Mouse (Mus musculus) thymus, adult 2 months (tissue): ENCODE measurements around the gene Arhgef39.

ENCODE experiments used
- CTCF ChIP-seq: fragments of 200-500 bp; IDR thresholded peaks from 2 replicates; pipeline ENCODE4 v1.5.1; 2012; ENCODE audit warnings: mild to moderate bottlenecking, control low read depth, low read length, moderate library complexity, borderline replicate concordance; ENCODE audit not compliant: control insufficient read depth, poor library complexity, insufficient read depth; ENCODE audit errors: extremely low read depth
- POLR2A ChIP-seq: fragments of 200-500 bp; IDR thresholded peaks from 2 replicates; pipeline ENCODE4 v1.6.1; 2012; ENCODE audit warnings: mild to moderate bottlenecking, low read length, control low read depth, moderate library complexity; ENCODE audit not compliant: control insufficient read depth, poor library complexity, insufficient read depth; ENCODE audit errors: extremely low read depth

DNA sequence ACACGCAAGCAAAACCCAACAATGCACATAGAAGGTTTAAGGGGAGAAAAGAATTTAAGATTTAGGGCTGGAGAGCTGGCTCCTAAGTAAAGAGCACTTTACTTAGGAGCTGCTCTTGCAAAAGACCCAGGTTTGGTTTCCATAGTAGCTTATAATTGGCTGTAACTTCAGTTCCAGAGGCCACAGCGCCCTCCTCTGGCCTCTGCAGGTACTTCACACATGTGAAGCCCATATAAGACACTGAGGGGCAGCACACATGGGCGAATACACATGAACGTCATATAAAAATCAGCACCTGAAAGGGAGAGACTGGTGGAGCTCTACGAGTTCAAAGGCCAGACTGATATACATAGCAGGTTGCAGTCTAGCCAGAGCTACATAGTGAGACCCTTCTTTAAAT lies 28.4 kb upstream of the Arhgef39 start:
- TF ChIP-seq POLR2A = no peak
- no peak for TF ChIP-seq CTCF
